Mouse (Mus musculus) heart, adult 8-10 months (tissue): ENCODE measurements around the gene Akr1d1. TPM values are rescaled to one million over a fixed set of nuclear protein-coding genes. Genes with fewer than 3 reads are reported as not detected.

Experiments used
- DNase-seq: peaks from one replicate; pipeline ENCODE4 v3.0.0; 2022; ENCODE audit warnings: low spot score
- total RNA-seq, 4 experiments: library from RNA; stranded (reverse); gene quantifications; 2 replicates each; pipeline ENCODE4 v1.2.4; 2022

The Akr1d1 gene
- total RNA-seq, 4 experiments from 2014 or later, result not detected

GRCm38 (mm10) chr6:37617431-37618011 lies 87.5 kb downstream of the Akr1d1 start:
- DNase-seq, result peak; percentile 46

Other genes starting within 250 kb of the Akr1d1 start
- 1 to 10 TPM in 1 of 4 experiments, under 1 TPM in 3; 0.11 to 1.3 (median 0.27) TPM for gene Dgki, start 230.0 kb upstream of the Akr1d1 start, total RNA-seq
- 10 to 100 TPM; 21.8 to 23.8 (median 23.2) TPM for gene Creb3l2, start 88.0 kb upstream of the Akr1d1 start, total RNA-seq